Mouse (Mus musculus): ENCODE results near the gene Coil. TPM values are rescaled to one million over a fixed set of nuclear protein-coding genes. Genes with fewer than 3 reads are reported as not detected.

The Coil gene
- polyA plus RNA-seq, 1 experiment from 2014 or later = 9.4 TPM

GRCm38 (mm10) chr11:88955217-88955969 lies 14.7 kb upstream of the Coil start, which contains the start of gene Scpep1:
Gene Scpep1, minus strand, starts transcription at chr11:88955465.
- Histone ChIP-seq H3K36me3 (ENCODE audit: control insufficient read depth, insufficient read depth) (no peaks in the 10 kb centered on the region), H3K9me3 (replicated peaks; ENCODE audit: control insufficient read depth, low read length) (no peaks in the 10 kb centered on the region), H3K27ac (ENCODE audit: low read length) (peak within 1 kb of the TSS; percentile 65), H3K9ac (ENCODE audit: low read length) (peak within 1 kb of the TSS; percentile 70), H3K27me3 (ENCODE audit: control insufficient read depth, insufficient read depth, low read length) (no peaks in the 10 kb centered on the region), H3K4me3 (ENCODE audit: low read length) (peak within 1 kb of the TSS; percentile 68), H3K4me2 (ENCODE audit: low read depth, low read length) (peak within 1 kb of the TSS; percentile 66), H3K4me1 (ENCODE audit: control insufficient read depth, insufficient read depth, low read length) (peaks cover 9% of the 10 kb centered on the region)
- peak; percentile 99 for ATAC-seq (replicated peaks; ENCODE audit: extremely low read depth, insufficient read depth, low FRiP score)
- 5% methylated on average over 34 of the region's 34 CpGs for WGBS

DNA sequence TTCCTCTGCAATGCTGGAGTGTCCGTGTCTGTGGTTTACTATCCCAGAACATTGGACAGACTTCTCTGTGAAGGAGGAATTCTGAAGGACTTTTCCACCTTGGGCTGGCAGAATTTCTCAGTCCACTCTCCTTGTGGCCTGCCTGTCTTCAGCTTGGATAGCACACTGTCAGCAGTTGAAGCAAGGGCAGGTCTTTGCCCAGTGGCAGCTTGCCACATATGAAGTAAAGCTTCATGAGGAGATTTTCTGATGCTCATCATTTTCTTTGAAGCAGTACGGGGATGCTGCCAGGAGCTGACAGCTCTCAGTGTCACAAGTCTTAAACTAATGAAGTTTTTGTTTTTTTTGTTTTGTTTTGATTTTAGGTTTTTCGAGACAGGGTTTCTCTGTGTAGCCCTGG lies 11.2 kb upstream of the Coil start:
- H3K9me3 ChIP-seq (replicated peaks; ENCODE audit: control insufficient read depth, low read length) = no peaks in the 10 kb centered on the region
- H3K27ac ChIP-seq (ENCODE audit: low read length) = no peak overlapping the region

GRCm38 (mm10) chr11:88966881-88967361 lies 3.1 kb upstream of the Coil start, which contains the start of gene Elobl:
Gene Elobl, minus strand, starts transcription at chr11:88966931.
- no peak for ATAC-seq (replicated peaks; ENCODE audit: extremely low read depth, insufficient read depth, low FRiP score)
- Histone ChIP-seq H3K4me1 (ENCODE audit: control insufficient read depth, insufficient read depth, low read length) (no peaks in the 10 kb centered on the region), H3K36me3 (ENCODE audit: control insufficient read depth, insufficient read depth) (no peaks in the 10 kb centered on the region), H3K27me3 (ENCODE audit: control insufficient read depth, insufficient read depth, low read length) (no peaks in the 10 kb centered on the region), H3K27ac (ENCODE audit: low read length) (no peak within 1 kb of the TSS), H3K4me3 (ENCODE audit: low read length) (no peak within 1 kb of the TSS), H3K9me3 (replicated peaks; ENCODE audit: control insufficient read depth, low read length) (no peaks in the 10 kb centered on the region), H3K4me2 (ENCODE audit: low read depth, low read length) (no peak within 1 kb of the TSS), H3K9ac (ENCODE audit: low read length) (no peak within 1 kb of the TSS)
- WGBS = 81% methylated on average over 2 of the region's 3 CpGs

More for the DNA sequence above, 11.2 kb upstream of the Coil start:
- WGBS = 71% methylated on average over 3 of the region's 3 CpGs
- ATAC-seq (replicated peaks; ENCODE audit: extremely low read depth, insufficient read depth, low FRiP score) = no peak
- no peak overlapping the region for H3K9ac ChIP-seq (ENCODE audit: low read length)
- no peaks in the 10 kb centered on the region for H3K27me3 ChIP-seq (ENCODE audit: control insufficient read depth, insufficient read depth, low read length)
- no peak overlapping the region for H3K4me2 ChIP-seq (ENCODE audit: low read depth, low read length)
- H3K4me3 ChIP-seq (ENCODE audit: low read length) = no peak overlapping the region
- H3K4me1 ChIP-seq (ENCODE audit: control insufficient read depth, insufficient read depth, low read length) = peaks cover 9% of the 10 kb centered on the region
- H3K36me3 ChIP-seq (ENCODE audit: control insufficient read depth, insufficient read depth) = no peaks in the 10 kb centered on the region

- Histone ChIP-seq H3K9me3 (replicated peaks; ENCODE audit: control insufficient read depth, low read length) (no peaks in the 10 kb centered on the region), H3K36me3 (ENCODE audit: control insufficient read depth, insufficient read depth) (no peaks in the 10 kb centered on the region), H3K27ac (ENCODE audit: low read length) (peak overlapping the region; percentile 82), H3K4me1 (ENCODE audit: control insufficient read depth, insufficient read depth, low read length) (peaks cover 5% of the 10 kb centered on the region), H3K4me2 (ENCODE audit: low read depth, low read length) (peak overlapping the region; percentile 88), H3K4me3 (ENCODE audit: low read length) (peak overlapping the region; percentile 79), H3K27me3 (ENCODE audit: control insufficient read depth, insufficient read depth, low read length) (no peaks in the 10 kb centered on the region), H3K9ac (ENCODE audit: low read length) (peak overlapping the region; percentile 83)
- WGBS = 2% methylated on average over 61 of the region's 62 CpGs
- ATAC-seq (replicated peaks; ENCODE audit: extremely low read depth, insufficient read depth, low FRiP score) = peak; percentile 87
Observed at GRCm38 (mm10) chr11:88973776-88974701, 4.0 kb downstream of the Coil start.

DNA sequence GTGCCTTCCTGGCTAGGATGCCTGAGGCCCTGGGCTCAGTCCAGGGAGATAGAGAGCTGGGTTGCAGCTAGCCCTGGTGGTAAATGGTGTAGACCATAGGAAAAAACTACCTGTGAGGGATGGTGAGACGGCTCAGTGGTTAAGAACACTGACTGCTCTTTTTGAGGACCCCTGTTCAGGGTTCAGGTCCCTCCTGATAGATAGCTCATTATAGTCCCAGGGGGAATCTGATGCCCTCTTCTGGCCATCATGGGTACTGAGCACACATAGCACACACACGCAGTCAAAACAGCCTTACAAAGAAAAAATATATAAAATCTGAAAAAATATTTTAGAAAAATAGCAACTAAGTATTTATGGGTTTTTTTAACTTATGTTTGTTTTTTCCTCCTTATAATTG lies 6.3 kb downstream of the Coil start:
- H3K27ac ChIP-seq (ENCODE audit: low read length) = no peak overlapping the region
- no peak overlapping the region for H3K9ac ChIP-seq (ENCODE audit: low read length)
- no peaks in the 10 kb centered on the region for H3K27me3 ChIP-seq (ENCODE audit: control insufficient read depth, insufficient read depth, low read length)
- H3K4me2 ChIP-seq (ENCODE audit: low read depth, low read length) = no peak overlapping the region
- no peaks in the 10 kb centered on the region for H3K9me3 ChIP-seq (replicated peaks; ENCODE audit: control insufficient read depth, low read length)
- no peak overlapping the region for H3K4me3 ChIP-seq (ENCODE audit: low read length)
- H3K4me1 ChIP-seq (ENCODE audit: control insufficient read depth, insufficient read depth, low read length) = peaks cover 5% of the 10 kb centered on the region
- ATAC-seq (replicated peaks; ENCODE audit: extremely low read depth, insufficient read depth, low FRiP score) = no peak
- H3K36me3 ChIP-seq (ENCODE audit: control insufficient read depth, insufficient read depth) = no peaks in the 10 kb centered on the region
- WGBS = 93% methylated on average over 2 of the region's 2 CpGs

GRCm38 (mm10) chr11:88977188-88977587 lies 7.1 kb downstream of the Coil start:
- H3K27me3 ChIP-seq (ENCODE audit: control insufficient read depth, insufficient read depth, low read length) = no peaks in the 10 kb centered on the region
- no peak overlapping the region for H3K27ac ChIP-seq (ENCODE audit: low read length)
- peaks cover 5% of the 10 kb centered on the region for H3K4me1 ChIP-seq (ENCODE audit: control insufficient read depth, insufficient read depth, low read length)
- H3K4me3 ChIP-seq (ENCODE audit: low read length) = no peak overlapping the region
- ATAC-seq (replicated peaks; ENCODE audit: extremely low read depth, insufficient read depth, low FRiP score) = no peak
- no peaks in the 10 kb centered on the region for H3K36me3 ChIP-seq (ENCODE audit: control insufficient read depth, insufficient read depth)
- H3K9ac ChIP-seq (ENCODE audit: low read length) = no peak overlapping the region
- H3K9me3 ChIP-seq (replicated peaks; ENCODE audit: control insufficient read depth, low read length) = no peaks in the 10 kb centered on the region
- 88% methylated on average over 5 of the region's 5 CpGs for WGBS
- no peak overlapping the region for H3K4me2 ChIP-seq (ENCODE audit: low read depth, low read length)

DNA sequence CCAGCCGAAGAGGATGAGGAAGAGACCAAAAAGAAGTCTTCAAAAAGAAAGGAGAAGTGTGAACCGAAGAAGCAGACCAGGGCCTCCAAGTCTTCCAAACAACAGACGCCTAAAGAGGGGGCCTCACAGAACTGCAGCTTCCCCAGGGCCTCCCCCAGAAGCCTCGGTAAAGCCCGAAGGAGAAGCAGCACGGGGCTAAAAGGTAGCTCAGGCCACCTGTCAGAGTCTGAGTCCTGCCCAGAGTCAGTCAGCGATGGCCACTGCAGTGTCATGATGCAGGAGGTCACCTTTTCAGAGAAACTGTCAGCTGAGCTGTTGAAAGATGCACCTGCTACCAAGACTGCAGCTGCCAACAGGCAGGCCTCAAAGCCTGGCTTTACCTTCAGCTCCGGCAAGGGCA lies 11.3 kb downstream of the Coil start:
- Histone ChIP-seq H3K9ac (ENCODE audit: low read length) (no peak overlapping the region), H3K27me3 (ENCODE audit: control insufficient read depth, insufficient read depth, low read length) (no peaks in the 10 kb centered on the region), H3K4me2 (ENCODE audit: low read depth, low read length) (no peak overlapping the region), H3K9me3 (replicated peaks; ENCODE audit: control insufficient read depth, low read length) (no peaks in the 10 kb centered on the region), H3K4me1 (ENCODE audit: control insufficient read depth, insufficient read depth, low read length) (no peaks in the 10 kb centered on the region), H3K27ac (ENCODE audit: low read length) (no peak overlapping the region), H3K4me3 (ENCODE audit: low read length) (no peak overlapping the region), H3K36me3 (ENCODE audit: control insufficient read depth, insufficient read depth) (peaks cover 22% of the 10 kb centered on the region)
- ATAC-seq (replicated peaks; ENCODE audit: extremely low read depth, insufficient read depth, low FRiP score) = no peak
- 77% methylated on average over 8 of the region's 8 CpGs for WGBS

DNA sequence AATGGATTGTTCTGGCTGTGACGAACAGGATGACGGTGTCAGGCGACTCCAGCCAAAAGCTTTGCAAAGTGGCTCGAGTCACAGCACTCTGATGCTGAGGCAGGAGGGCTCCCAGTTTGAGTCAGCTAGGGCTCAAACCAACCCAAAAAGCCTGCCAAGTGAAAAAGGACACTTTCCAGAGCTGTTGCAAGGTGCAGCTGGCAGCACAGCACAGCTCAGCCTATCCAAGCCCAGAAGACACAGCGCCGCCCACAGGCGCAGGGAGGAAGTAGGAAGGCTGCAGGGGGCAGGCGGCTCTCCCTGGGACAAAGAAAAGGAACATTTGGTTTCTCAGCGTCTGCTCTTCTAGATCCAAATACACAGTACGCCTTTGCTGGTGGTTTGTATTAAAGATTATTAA lies 16.6 kb downstream of the Coil start:
- H3K36me3 ChIP-seq (ENCODE audit: control insufficient read depth, insufficient read depth) = peaks cover 29% of the 10 kb centered on the region
- H3K9me3 ChIP-seq (replicated peaks; ENCODE audit: control insufficient read depth, low read length) = no peaks in the 10 kb centered on the region
- H3K27ac ChIP-seq (ENCODE audit: low read length) = no peak overlapping the region
- H3K4me2 ChIP-seq (ENCODE audit: low read depth, low read length) = no peak overlapping the region
- H3K9ac ChIP-seq (ENCODE audit: low read length) = no peak overlapping the region
- ATAC-seq (replicated peaks; ENCODE audit: extremely low read depth, insufficient read depth, low FRiP score) = no peak
- H3K27me3 ChIP-seq (ENCODE audit: control insufficient read depth, insufficient read depth, low read length) = no peaks in the 10 kb centered on the region
- no peak overlapping the region for H3K4me3 ChIP-seq (ENCODE audit: low read length)
- H3K4me1 ChIP-seq (ENCODE audit: control insufficient read depth, insufficient read depth, low read length) = no peaks in the 10 kb centered on the region
- WGBS = 86% methylated on average over 10 of the region's 10 CpGs

DNA sequence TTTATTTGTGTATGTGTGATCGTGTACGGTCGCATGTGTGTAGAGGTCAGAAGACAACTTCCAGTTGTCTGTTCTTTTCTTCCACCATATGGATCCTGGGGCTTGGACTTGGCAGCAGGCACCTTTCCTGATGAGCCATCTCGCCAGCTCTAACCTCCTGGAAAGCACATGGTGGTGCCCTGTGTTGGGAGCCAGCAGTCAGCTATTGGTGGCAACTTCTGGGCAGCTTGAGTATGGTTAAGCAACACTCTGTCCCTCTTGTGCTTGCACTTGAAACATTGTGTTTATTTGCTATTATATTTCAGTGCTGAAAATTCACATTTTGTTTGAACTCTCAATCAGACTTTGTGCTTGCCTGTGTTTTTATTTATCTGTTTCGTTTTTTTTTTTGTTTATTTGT lies 18.9 kb downstream of the Coil start:
- Histone ChIP-seq H3K9ac (ENCODE audit: low read length) (no peak overlapping the region), H3K9me3 (replicated peaks; ENCODE audit: control insufficient read depth, low read length) (no peaks in the 10 kb centered on the region), H3K36me3 (ENCODE audit: control insufficient read depth, insufficient read depth) (peaks cover 20% of the 10 kb centered on the region), H3K4me1 (ENCODE audit: control insufficient read depth, insufficient read depth, low read length) (no peaks in the 10 kb centered on the region), H3K4me3 (ENCODE audit: low read length) (no peak overlapping the region), H3K4me2 (ENCODE audit: low read depth, low read length) (no peak overlapping the region), H3K27me3 (ENCODE audit: control insufficient read depth, insufficient read depth, low read length) (no peaks in the 10 kb centered on the region), H3K27ac (ENCODE audit: low read length) (no peak overlapping the region)
- ATAC-seq (replicated peaks; ENCODE audit: extremely low read depth, insufficient read depth, low FRiP score) = no peak
- 77% methylated on average over 5 of the region's 5 CpGs for WGBS
